Mouse (Mus musculus) mouse trophoblast stem cell (cell line): ENCODE results near the gene Tbc1d30.

Experiments
- in situ Hi-C, 2 experiments: fragments of 300-500 bp; cut with MseI, MboI; formaldehyde crosslinking; loops; 2 replicates in 1 of 2; 3 replicates in 1 of 2; pipeline ENCODE4 v1.15.1; 2025

The Tbc1d30 gene

GRCm38 (mm10) chr10:121268771-121269170 lies 82.3 kb downstream of the Tbc1d30 start:
- in situ Hi-C loops, result no loop called here

- in situ Hi-C loops, result no loop called here
Observed at GRCm38 (mm10) chr10:121264204-121264575, 86.9 kb downstream of the Tbc1d30 start.

GRCm38 (mm10) chr10:121263520-121264203 lies 87.4 kb downstream of the Tbc1d30 start:
- in situ Hi-C loops, result no loop called here

- in situ Hi-C loops, result no loop called here
Observed at GRCm38 (mm10) chr10:121262206-121262605, 88.9 kb downstream of the Tbc1d30 start.

- in situ Hi-C loops, result no loop called here
Observed at GRCm38 (mm10) chr10:121261036-121261592, 90.0 kb downstream of the Tbc1d30 start.

- in situ Hi-C loops, result loop anchor here (10.0 kb wide), 1 partner anchor 221 kb away; the partner anchor contains the start of gene Wif1 (in 2 of the 2)
Observed at GRCm38 (mm10) chr10:121256115-121256825, 94.8 kb downstream of the Tbc1d30 start.

- in situ Hi-C loops, result loop anchor here (10.0 kb wide), 1 partner anchor 221 kb away; the partner anchor contains the start of gene Wif1 (in 2 of the 2)
Observed at GRCm38 (mm10) chr10:121255465-121255864, 95.6 kb downstream of the Tbc1d30 start.

GRCm38 (mm10) chr10:121254343-121254742 lies 96.7 kb downstream of the Tbc1d30 start:
- in situ Hi-C loops, result loop anchor here (10.0 kb wide), 1 partner anchor 220 kb away; the partner anchor contains the start of gene Wif1 (in 2 of the 2)

GRCm38 (mm10) chr10:121252781-121253180 lies 98.3 kb downstream of the Tbc1d30 start:
- in situ Hi-C loops, result loop anchor here (10.0 kb wide), 1 partner anchor 218 kb away; the partner anchor contains the start of gene Wif1 (in 2 of the 2)

GRCm38 (mm10) chr10:121251191-121251590 lies 99.9 kb downstream of the Tbc1d30 start:
- in situ Hi-C loops, result loop anchor here (10.0 kb wide), 1 partner anchor 216 kb away; the partner anchor contains the start of gene Wif1 (in 2 of the 2)

- in situ Hi-C loops, result loop anchor here (10.0 kb wide), 1 partner anchor 215 kb away; the partner anchor contains the start of gene Wif1 (in 2 of the 2)
Observed at GRCm38 (mm10) chr10:121249820-121250219, 101.3 kb downstream of the Tbc1d30 start.

GRCm38 (mm10) chr10:121247545-121247944 lies 103.5 kb downstream of the Tbc1d30 start:
- in situ Hi-C loops, result no loop called here

- in situ Hi-C loops, result no loop called here
Observed at GRCm38 (mm10) chr10:121246971-121247370, 104.1 kb downstream of the Tbc1d30 start.

- in situ Hi-C loops, result no loop called here
Observed at GRCm38 (mm10) chr10:121243373-121244207, 107.5 kb downstream of the Tbc1d30 start.

- in situ Hi-C loops, result no loop called here
Observed at GRCm38 (mm10) chr10:121242596-121242995, 108.5 kb downstream of the Tbc1d30 start.

- in situ Hi-C loops, result no loop called here
Observed at GRCm38 (mm10) chr10:121239065-121239464, 112.0 kb downstream of the Tbc1d30 start.

GRCm38 (mm10) chr10:121238551-121238950 lies 112.5 kb downstream of the Tbc1d30 start:
- in situ Hi-C loops, result no loop called here

GRCm38 (mm10) chr10:121237377-121237776 lies 113.7 kb downstream of the Tbc1d30 start:
- in situ Hi-C loops, result no loop called here

GRCm38 (mm10) chr10:121235167-121235824 lies 115.8 kb downstream of the Tbc1d30 start:
- in situ Hi-C loops, result no loop called here

- in situ Hi-C loops, result no loop called here
Observed at GRCm38 (mm10) chr10:121234476-121234875, 116.6 kb downstream of the Tbc1d30 start.
